Mouse (Mus musculus) forebrain, embryonic 16.5 days (tissue): ENCODE data around the gene Olfr196. TPM values are rescaled to one million over a fixed set of nuclear protein-coding genes. Genes with fewer than 3 reads are reported as not detected.

Experiments
- polyA plus RNA-seq: library from polyadenylated mRNA; unstranded; fragments of >200 nt; fragmentation: Nextera tagmentation; extraction: Ambion mirVana; gene quantifications from 2 replicates; pipeline ENCODE4 v1.2.1, GENCODE M21; 2015

Olfr196 gene
- polyA plus RNA-seq, 1 experiment from 2014 or later = not detected

Other genes with a start within 250 kb of the Olfr196 start
- not detected in 2 replicates for gene Olfr181, start 241.7 kb downstream of the Olfr196 start, polyA plus RNA-seq
- not detected in 2 replicates for gene Olfr180, start 241.1 kb downstream of the Olfr196 start, polyA plus RNA-seq
- gene Olfr183, start 175.1 kb downstream of the Olfr196 start, polyA plus RNA-seq = not detected in 2 replicates
- gene Olfr186, start 140.2 kb downstream of the Olfr196 start, polyA plus RNA-seq = not detected in 2 replicates
- not detected in 2 replicates for gene Olfr187, start 130.7 kb downstream of the Olfr196 start, polyA plus RNA-seq
- not detected in 2 replicates for gene Olfr190, start 92.4 kb downstream of the Olfr196 start, polyA plus RNA-seq
- not detected in 2 replicates for gene Olfr191, start 80.6 kb downstream of the Olfr196 start, polyA plus RNA-seq
- gene Olfr193, start 58.6 kb downstream of the Olfr196 start, polyA plus RNA-seq = not detected in 2 replicates
- gene Olfr194, start 49.4 kb downstream of the Olfr196 start, polyA plus RNA-seq = not detected in 2 replicates
- gene Olfr195, start 23.4 kb downstream of the Olfr196 start, polyA plus RNA-seq = not detected in 2 replicates
- not detected in 2 replicates for gene Olfr198, start 33.1 kb upstream of the Olfr196 start, polyA plus RNA-seq
- not detected in 2 replicates for gene Olfr199, start 49.3 kb upstream of the Olfr196 start, polyA plus RNA-seq
- gene Olfr201, start 102.2 kb upstream of the Olfr196 start, polyA plus RNA-seq = not detected in 2 replicates
- not detected in 2 replicates for gene Olfr202, start 116.3 kb upstream of the Olfr196 start, polyA plus RNA-seq
- not detected in 2 replicates for gene Olfr203, start 128.4 kb upstream of the Olfr196 start, polyA plus RNA-seq
- gene Olfr204, start 147.8 kb upstream of the Olfr196 start, polyA plus RNA-seq = not detected in 2 replicates
- gene Olfr205, start 160.7 kb upstream of the Olfr196 start, polyA plus RNA-seq = not detected in 2 replicates
- not detected in 2 replicates for gene Olfr206, start 178.8 kb upstream of the Olfr196 start, polyA plus RNA-seq
- gene Olfr209, start 193.5 kb upstream of the Olfr196 start, polyA plus RNA-seq = not detected in 2 replicates
- not detected in 2 replicates for gene Gabrr3, start 236.9 kb upstream of the Olfr196 start, polyA plus RNA-seq